Mouse (Mus musculus): ENCODE results near the gene Selplg. TPM values are rescaled to one million over a fixed set of nuclear protein-coding genes. Genes with fewer than 3 reads are reported as not detected.
"Not testable (repeated sequence)": the region's sequence is repeated elsewhere in the genome, so short reads cannot be mapped to it uniquely, and the experiment has no call there.

Gene Selplg
- total RNA-seq, 2 experiments from 2014 or later: 1.1 TPM

- no peak for DNase-seq
- intact Hi-C loops (cut with DNase I; ENCODE audit: low total_unique reads): no loop called here
Observed at GRCm38 (mm10) chr5:113830796-113831195, 1.6 kb downstream of the Selplg start.

GRCm38 (mm10) chr5:113830292-113830643 is 2.2 kb downstream of the Selplg start:
- intact Hi-C loops (cut with DNase I; ENCODE audit: low total_unique reads): no loop called here
- peak; percentile 38 for DNase-seq

DNA sequence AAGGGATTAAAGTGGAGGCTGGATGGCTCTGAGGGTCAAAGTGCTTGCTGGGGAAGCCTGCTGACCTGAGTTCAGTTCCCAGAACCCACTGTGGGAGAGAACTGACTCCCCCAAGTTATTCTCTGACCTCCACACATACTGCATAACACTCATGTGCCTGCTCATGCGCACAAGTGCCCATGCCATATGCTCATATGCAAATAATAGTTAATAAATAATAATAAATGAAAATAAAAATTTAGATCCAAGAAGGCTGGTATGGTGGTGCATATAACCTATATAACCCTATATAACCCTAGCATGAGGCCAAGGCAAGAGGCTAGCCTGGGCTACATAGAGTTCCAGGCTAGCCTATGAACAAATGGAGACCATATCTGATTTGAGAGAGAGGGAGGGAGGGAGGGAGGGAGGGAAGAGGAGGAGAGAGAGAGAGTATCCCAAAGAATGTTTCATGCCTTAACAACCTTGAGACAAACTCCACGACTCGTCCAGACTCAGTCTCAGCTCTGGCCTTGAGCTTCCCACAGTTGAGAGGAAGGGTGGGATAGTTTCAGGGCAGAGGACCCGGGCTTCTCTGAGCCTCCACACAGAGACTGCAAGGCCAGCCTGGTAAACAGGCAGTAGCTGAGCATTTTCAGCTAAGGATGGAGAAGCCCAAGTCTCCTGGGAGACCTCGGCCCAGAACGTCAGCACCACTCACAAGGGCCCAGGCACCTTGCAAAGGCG is 2.7 kb downstream of the Selplg start:
- DNase-seq: no peak
- intact Hi-C loops (cut with DNase I; ENCODE audit: low total_unique reads): no loop called here

- no peak for DNase-seq
- intact Hi-C loops (cut with DNase I; ENCODE audit: low total_unique reads): no loop called here
Observed at GRCm38 (mm10) chr5:113828481-113828880, 4.0 kb downstream of the Selplg start.

- intact Hi-C loops (cut with DNase I; ENCODE audit: low total_unique reads): no loop called here
- no peak for DNase-seq
Observed at GRCm38 (mm10) chr5:113827991-113828411, 4.4 kb downstream of the Selplg start.

- intact Hi-C loops (cut with DNase I; ENCODE audit: low total_unique reads): no loop called here
- no peak for DNase-seq
Observed at GRCm38 (mm10) chr5:113826619-113827018, 5.8 kb downstream of the Selplg start.

DNA sequence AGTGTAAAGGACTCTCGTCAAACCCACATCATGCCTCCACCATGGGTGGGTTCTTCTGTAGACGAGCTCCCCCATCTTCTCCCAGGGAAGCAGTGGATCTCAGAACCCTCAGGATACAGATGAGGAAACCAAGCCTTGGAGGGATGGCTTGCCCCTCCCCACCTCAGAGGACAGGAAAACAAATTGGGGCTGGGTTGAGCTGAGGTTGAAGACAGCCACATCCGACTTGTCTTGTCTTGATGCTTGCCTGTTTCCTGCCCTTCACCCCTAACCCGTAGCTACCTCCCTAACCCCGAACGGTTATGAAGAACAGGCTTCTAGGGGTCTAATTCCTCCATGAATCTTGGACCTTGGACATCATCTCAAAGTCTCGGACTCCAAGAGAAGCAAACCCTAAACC is 6.9 kb downstream of the Selplg start:
- intact Hi-C loops (cut with DNase I; ENCODE audit: low total_unique reads): no loop called here
- no peak for DNase-seq

DNA sequence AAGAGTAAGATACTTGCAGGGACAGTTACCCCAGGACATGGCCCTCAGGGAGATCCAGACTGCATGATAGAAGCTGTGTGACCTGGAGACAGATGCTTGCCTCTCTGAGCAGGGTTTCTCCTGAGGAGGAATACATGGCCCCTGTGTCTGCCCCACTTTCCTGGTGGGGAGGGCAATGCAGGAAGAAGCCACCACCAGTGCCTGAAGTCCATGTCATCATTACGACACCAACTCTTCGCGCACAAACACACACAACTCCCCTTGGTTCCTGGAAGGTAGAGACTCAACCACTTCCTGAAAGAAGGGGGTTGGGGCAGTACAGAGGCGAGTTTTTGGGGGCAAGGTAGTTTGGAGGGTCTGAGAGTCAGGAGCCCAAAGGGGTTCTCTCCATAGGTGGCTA is 8.2 kb downstream of the Selplg start:
- intact Hi-C loops (cut with DNase I; ENCODE audit: low total_unique reads): no loop called here
- no peak for DNase-seq

- intact Hi-C loops (cut with DNase I; ENCODE audit: low total_unique reads): loop anchor here (10.0 kb wide), 1 partner anchor 454 kb away; no protein-coding TSS in a partner anchor
- DNase-seq: no peak
Observed at GRCm38 (mm10) chr5:113818572-113818971, 13.9 kb downstream of the Selplg start.

GRCm38 (mm10) chr5:113815638-113816152 is 16.7 kb downstream of the Selplg start:
- intact Hi-C loops (cut with DNase I; ENCODE audit: low total_unique reads): loop anchor here (10.0 kb wide), 1 partner anchor 451 kb away; no protein-coding TSS in a partner anchor
- DNase-seq: peak; percentile 82

GRCm38 (mm10) chr5:113815041-113815389 is 17.4 kb downstream of the Selplg start:
- no peak for DNase-seq
- intact Hi-C loops (cut with DNase I; ENCODE audit: low total_unique reads): loop anchor here (10.0 kb wide), 1 partner anchor 450 kb away; no protein-coding TSS in a partner anchor

DNA sequence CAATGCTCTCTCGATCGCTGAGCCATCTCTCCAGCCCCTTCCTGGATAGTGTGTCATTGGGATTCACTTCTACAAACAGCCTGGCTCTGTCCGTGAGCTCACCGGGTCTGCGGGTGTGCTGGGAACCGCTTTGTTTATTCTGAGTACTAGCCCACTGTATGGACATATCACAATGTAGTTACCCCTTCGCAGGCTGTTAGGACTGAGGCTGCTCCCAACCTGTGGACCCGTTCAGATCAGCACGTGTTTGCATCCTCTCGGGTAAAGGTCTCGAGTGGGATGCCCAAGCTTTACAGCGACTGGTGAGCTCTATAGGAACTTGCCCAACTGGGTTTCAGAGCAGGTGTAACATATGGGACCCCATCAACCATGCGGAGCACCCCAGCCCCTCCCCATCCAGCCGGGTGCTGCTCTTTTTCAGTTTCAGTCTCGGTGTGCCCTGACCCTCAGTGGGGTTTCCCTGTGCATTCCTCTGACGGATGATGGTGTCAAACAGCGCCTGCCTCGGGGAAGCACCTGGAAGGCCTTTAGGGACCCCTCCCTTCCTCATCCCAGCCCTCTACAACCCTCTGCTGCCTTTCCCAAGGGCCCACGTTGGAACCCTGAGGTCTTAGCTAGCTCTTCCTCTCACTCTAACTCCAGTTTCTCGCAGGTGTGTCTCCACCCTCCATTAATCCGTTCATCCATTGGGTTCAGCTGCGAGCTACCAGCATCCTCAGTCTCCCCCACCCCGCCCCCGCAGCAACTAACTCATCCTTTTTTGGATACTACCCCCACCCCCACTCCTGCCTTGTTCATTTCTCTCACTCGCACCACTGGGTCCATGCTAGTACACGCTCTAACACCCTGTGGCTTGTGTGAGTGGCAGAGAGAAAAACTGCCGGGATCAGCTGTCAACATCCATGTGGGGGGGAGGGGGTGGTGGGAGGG is 18.1 kb downstream of the Selplg start:
- no peak for DNase-seq
- intact Hi-C loops (cut with DNase I; ENCODE audit: low total_unique reads): loop anchor here (10.0 kb wide), 1 partner anchor 450 kb away; no protein-coding TSS in a partner anchor

DNA sequence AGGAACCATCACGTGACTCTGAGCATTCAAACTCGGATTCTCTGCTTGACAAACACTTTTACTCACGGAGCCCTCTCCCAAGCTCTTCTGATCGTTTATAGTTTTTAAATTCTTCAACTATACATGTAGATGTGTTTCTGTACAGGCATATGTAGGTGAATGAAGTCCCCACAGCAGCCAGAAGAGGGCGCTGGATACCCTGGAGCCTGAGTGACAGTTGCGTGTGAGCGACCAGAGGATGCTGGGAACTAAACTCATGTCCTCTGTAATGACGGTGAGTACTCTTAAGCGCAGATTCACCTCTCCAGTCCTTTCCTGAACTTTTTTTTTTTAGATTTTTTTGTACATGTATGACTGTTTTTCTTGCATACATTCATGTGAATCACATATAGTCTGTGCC is 18.8 kb downstream of the Selplg start:
- intact Hi-C loops (cut with DNase I; ENCODE audit: low total_unique reads): loop anchor here (2.0 to 10.0 kb wide), 2 partner anchors 37 to 449 kb away; no protein-coding TSS in a partner anchor
- DNase-seq: no peak

- no peak for DNase-seq
- intact Hi-C loops (cut with DNase I; ENCODE audit: low total_unique reads): loop anchor here (2.0 to 10.0 kb wide), 2 partner anchors 36 to 448 kb away; no protein-coding TSS in a partner anchor
Observed at GRCm38 (mm10) chr5:113812638-113813037, 19.8 kb downstream of the Selplg start.

GRCm38 (mm10) chr5:113811824-113812420 is 20.5 kb downstream of the Selplg start:
- intact Hi-C loops (cut with DNase I; ENCODE audit: low total_unique reads): loop anchor here (2.0 to 10.0 kb wide), 2 partner anchors 35 to 447 kb away; no protein-coding TSS in a partner anchor
- not testable (repeated sequence) for DNase-seq

DNA sequence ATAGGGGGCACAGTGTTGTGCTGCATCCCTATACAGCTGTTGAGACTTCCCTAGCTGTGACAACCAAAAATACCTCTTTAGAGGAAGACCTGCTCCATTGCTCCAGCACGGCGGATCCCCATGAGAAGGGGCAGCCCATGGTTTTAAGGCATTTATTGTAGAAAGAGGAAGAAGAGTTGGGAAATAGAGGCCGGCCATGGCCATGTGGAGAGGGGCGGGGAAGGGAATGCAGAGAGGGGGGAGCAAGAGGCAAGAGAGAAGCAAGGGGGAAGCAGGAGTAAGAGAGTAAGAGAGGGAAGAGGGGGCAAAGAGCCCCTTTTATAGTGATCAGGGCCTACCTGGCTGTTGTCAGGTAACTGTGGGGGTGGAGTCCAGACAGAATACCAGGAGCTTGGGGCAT is 22.3 kb downstream of the Selplg start:
- intact Hi-C loops (cut with DNase I; ENCODE audit: low total_unique reads): loop anchor here (10.0 kb wide), 1 partner anchor 445 kb away; no protein-coding TSS in a partner anchor
- no peak for DNase-seq

DNA sequence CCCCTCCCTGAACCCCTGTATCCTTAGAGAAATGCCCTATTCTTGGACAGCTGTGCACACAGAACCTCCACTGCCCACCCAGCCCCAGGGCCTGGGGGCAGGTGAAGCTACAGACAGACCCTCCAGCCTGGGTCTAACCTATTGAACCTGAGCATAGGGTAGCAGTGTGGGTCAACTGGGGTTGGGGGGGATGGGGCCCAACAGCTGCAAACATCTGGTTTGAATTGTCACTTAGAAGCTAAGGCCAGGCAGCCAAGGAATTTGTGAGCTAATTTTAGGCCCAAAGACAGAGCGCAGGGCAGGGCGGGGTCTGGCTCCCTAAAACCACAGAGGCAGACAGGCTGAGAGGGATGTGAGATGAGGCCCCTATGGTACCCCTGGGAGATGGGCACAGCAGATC is 24.3 kb downstream of the Selplg start:
- intact Hi-C loops (cut with DNase I; ENCODE audit: low total_unique reads): no loop called here
- DNase-seq: no peak

GRCm38 (mm10) chr5:113807712-113808111 is 24.7 kb downstream of the Selplg start:
- intact Hi-C loops (cut with DNase I; ENCODE audit: low total_unique reads): no loop called here
- no peak for DNase-seq

DNA sequence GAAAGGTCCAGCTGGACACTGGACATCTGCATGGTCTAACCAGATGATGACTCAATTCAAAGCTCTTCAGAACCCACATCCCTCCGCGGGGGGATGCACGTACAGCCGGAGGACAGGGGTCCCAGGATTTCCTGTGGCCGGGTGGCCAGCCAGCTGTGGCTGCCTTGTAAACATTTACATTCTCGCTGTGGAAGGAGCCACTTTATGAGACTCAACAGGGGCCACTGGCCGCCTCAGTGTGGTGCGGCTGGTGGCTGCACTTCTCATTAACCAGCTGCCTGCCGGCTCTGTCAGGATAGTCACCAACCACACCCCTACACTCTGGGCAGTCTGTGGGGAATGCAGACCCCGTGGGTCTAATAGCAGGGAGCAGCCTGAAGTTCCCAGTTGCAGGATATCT is 26.0 kb downstream of the Selplg start:
- DNase-seq: no peak
- intact Hi-C loops (cut with DNase I; ENCODE audit: low total_unique reads): no loop called here

- intact Hi-C loops (cut with DNase I; ENCODE audit: low total_unique reads): no loop called here
- no peak for DNase-seq
Observed at GRCm38 (mm10) chr5:113805301-113805700, 27.1 kb downstream of the Selplg start.

Data from gastrocnemius, postnatal 14 days (tissue).